Mouse (Mus musculus): ENCODE measurements around the gene Fam76a. TPM values are rescaled to one million over a fixed set of nuclear protein-coding genes. Genes with fewer than 3 reads are reported as not detected.

Gene Fam76a
- polyA plus RNA-seq, 1 experiment from 2014 or later = 31.7 TPM

GRCm38 (mm10) chr4:132946047-132947001, 24.0 kb upstream of the Fam76a start:
- whole genome bisulfite sequencing = 14% methylated on average over 27 of the region's 27 CpGs
- peak overlapping the region; percentile 17 for H3K27ac ChIP-seq (ENCODE audit: low read depth, low read length)

GRCm38 (mm10) chr4:132945261-132946046, 23.1 kb upstream of the Fam76a start:
- H3K4me1 ChIP-seq (ENCODE audit: control insufficient read depth, insufficient read depth, low read length) = peaks cover 14% of the 10 kb centered on the region
- H3K36me3 ChIP-seq (ENCODE audit: control insufficient read depth, insufficient read depth, low read length) = no peaks in the 10 kb centered on the region
- WGBS = 7% methylated on average over 15 of the region's 15 CpGs
- DNase-seq (ENCODE audit: low spot score, missing footprints) (peak; percentile 99), ATAC-seq (ENCODE audit: low FRiP score) (peak; percentile 78)
- peak overlapping the region; percentile 17 for H3K27ac ChIP-seq (ENCODE audit: low read depth, low read length)
- no peaks in the 10 kb centered on the region for H3K27me3 ChIP-seq (ENCODE audit: control insufficient read depth, insufficient read depth, low read length)
- H3K9me3 ChIP-seq (ENCODE audit: control insufficient read depth, low read length) = no peaks in the 10 kb centered on the region
- no peak overlapping the region for H3K4me3 ChIP-seq (ENCODE audit: low read depth, low read length)
- H3K9ac ChIP-seq (ENCODE audit: low read length) = peak overlapping the region; percentile 30
- peak overlapping the region; percentile 48 for H3K4me2 ChIP-seq

More at GRCm38 (mm10) chr4:132946047-132947001, 24.0 kb upstream of the Fam76a start:
- Histone ChIP-seq H3K27me3 (ENCODE audit: control insufficient read depth, insufficient read depth, low read length) (no peaks in the 10 kb centered on the region), H3K9ac (ENCODE audit: low read length) (peak overlapping the region; percentile 30), H3K36me3 (ENCODE audit: control insufficient read depth, insufficient read depth, low read length) (no peaks in the 10 kb centered on the region), H3K4me3 (ENCODE audit: low read depth, low read length) (no peak overlapping the region), H3K4me1 (ENCODE audit: control insufficient read depth, insufficient read depth, low read length) (peaks cover 14% of the 10 kb centered on the region), H3K9me3 (ENCODE audit: control insufficient read depth, low read length) (no peaks in the 10 kb centered on the region), H3K4me2 (peak overlapping the region; percentile 48)
- ATAC-seq (ENCODE audit: low FRiP score) (peak; percentile 58), DNase-seq (ENCODE audit: low spot score, missing footprints) (peak; percentile 96)

DNA sequence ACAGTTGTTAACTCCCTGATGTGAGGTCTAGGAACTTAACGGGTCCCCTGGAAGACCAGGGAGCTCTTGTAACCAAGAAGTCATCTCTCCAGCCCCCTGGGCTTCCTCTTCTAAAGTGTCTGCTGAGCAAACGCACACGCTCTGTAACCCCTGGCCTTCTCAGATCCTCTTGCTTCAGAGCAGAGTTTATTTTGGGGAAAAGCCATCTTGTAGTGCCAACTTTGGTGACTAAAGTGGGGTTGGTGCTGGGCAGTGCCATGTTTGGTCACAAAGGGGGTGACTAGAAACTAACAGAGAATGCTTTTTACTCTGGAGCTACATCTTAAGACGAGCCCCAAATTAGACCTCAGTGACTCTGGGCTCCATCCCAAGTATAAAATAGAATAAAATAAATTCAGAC, 22.4 kb upstream of the Fam76a start:
- Histone ChIP-seq H3K9me3 (ENCODE audit: control insufficient read depth, low read length) (no peaks in the 10 kb centered on the region), H3K36me3 (ENCODE audit: control insufficient read depth, insufficient read depth, low read length) (no peaks in the 10 kb centered on the region), H3K9ac (ENCODE audit: low read length) (no peak overlapping the region), H3K27me3 (ENCODE audit: control insufficient read depth, insufficient read depth, low read length) (0 out of 2 replicates have a peak, but pooled peaks cover 2% of the 10 kb centered on the region), H3K4me1 (ENCODE audit: control insufficient read depth, insufficient read depth, low read length) (peaks cover 10% of the 10 kb centered on the region), H3K4me3 (ENCODE audit: low read depth, low read length) (no peak overlapping the region), H3K27ac (ENCODE audit: low read depth, low read length) (no peak overlapping the region), H3K4me2 (no peak overlapping the region)
- ATAC-seq (ENCODE audit: low FRiP score) = no peak
- DNase-seq (ENCODE audit: low spot score, missing footprints) = no peak
- WGBS = 84% methylated on average over 4 of the region's 4 CpGs

- H3K4me2 ChIP-seq = no peak overlapping the region
- H3K9ac ChIP-seq (ENCODE audit: low read length) = no peak overlapping the region
- H3K9me3 ChIP-seq (ENCODE audit: control insufficient read depth, low read length) = no peaks in the 10 kb centered on the region
- no peaks in the 10 kb centered on the region for H3K36me3 ChIP-seq (ENCODE audit: control insufficient read depth, insufficient read depth, low read length)
- 0 out of 2 replicates have a peak, but pooled peaks cover 2% of the 10 kb centered on the region for H3K27me3 ChIP-seq (ENCODE audit: control insufficient read depth, insufficient read depth, low read length)
- H3K4me1 ChIP-seq (ENCODE audit: control insufficient read depth, insufficient read depth, low read length) = peaks cover 10% of the 10 kb centered on the region
- WGBS = 83% methylated on average over 12 of the region's 12 CpGs
- ATAC-seq (ENCODE audit: low FRiP score) (no peak), DNase-seq (ENCODE audit: low spot score, missing footprints) (no peak)
- no peak overlapping the region for H3K27ac ChIP-seq (ENCODE audit: low read depth, low read length)
- H3K4me3 ChIP-seq (ENCODE audit: low read depth, low read length) = no peak overlapping the region
Measured at GRCm38 (mm10) chr4:132944106-132944505, 21.7 kb upstream of the Fam76a start.

GRCm38 (mm10) chr4:132943088-132943487, 20.7 kb upstream of the Fam76a start:
- WGBS = 63% methylated on average over 8 of the region's 8 CpGs
- Histone ChIP-seq H3K4me1 (ENCODE audit: control insufficient read depth, insufficient read depth, low read length) (peaks cover 10% of the 10 kb centered on the region), H3K27me3 (ENCODE audit: control insufficient read depth, insufficient read depth, low read length) (0 out of 2 replicates have a peak, but pooled peaks cover 2% of the 10 kb centered on the region), H3K9me3 (ENCODE audit: control insufficient read depth, low read length) (no peaks in the 10 kb centered on the region), H3K4me2 (no peak overlapping the region), H3K36me3 (ENCODE audit: control insufficient read depth, insufficient read depth, low read length) (no peaks in the 10 kb centered on the region), H3K4me3 (ENCODE audit: low read depth, low read length) (no peak overlapping the region), H3K9ac (ENCODE audit: low read length) (no peak overlapping the region), H3K27ac (ENCODE audit: low read depth, low read length) (no peak overlapping the region)
- ATAC-seq (ENCODE audit: low FRiP score) (no peak), DNase-seq (ENCODE audit: low spot score, missing footprints) (no peak)

GRCm38 (mm10) chr4:132941012-132941729, 18.8 kb upstream of the Fam76a start:
- DNase-seq (ENCODE audit: low spot score, missing footprints) = no peak
- H3K27me3 ChIP-seq (ENCODE audit: control insufficient read depth, insufficient read depth, low read length) = 0 out of 2 replicates have a peak, but pooled peaks cover 2% of the 10 kb centered on the region
- ATAC-seq (ENCODE audit: low FRiP score) = no peak
- 57% methylated on average over 23 of the region's 23 CpGs for WGBS
- no peaks in the 10 kb centered on the region for H3K9me3 ChIP-seq (ENCODE audit: control insufficient read depth, low read length)
- no peaks in the 10 kb centered on the region for H3K36me3 ChIP-seq (ENCODE audit: control insufficient read depth, insufficient read depth, low read length)
- H3K9ac ChIP-seq (ENCODE audit: low read length) = no peak overlapping the region
- H3K4me1 ChIP-seq (ENCODE audit: control insufficient read depth, insufficient read depth, low read length) = peaks cover 5% of the 10 kb centered on the region
- H3K4me2 ChIP-seq = no peak overlapping the region
- H3K27ac ChIP-seq (ENCODE audit: low read depth, low read length) = no peak overlapping the region
- no peak overlapping the region for H3K4me3 ChIP-seq (ENCODE audit: low read depth, low read length)

- H3K4me2 ChIP-seq = no peak overlapping the region
- no peak overlapping the region for H3K4me3 ChIP-seq (ENCODE audit: low read depth, low read length)
- H3K9me3 ChIP-seq (ENCODE audit: control insufficient read depth, low read length) = no peaks in the 10 kb centered on the region
- H3K4me1 ChIP-seq (ENCODE audit: control insufficient read depth, insufficient read depth, low read length) = peaks cover 3% of the 10 kb centered on the region
- 26% methylated on average over 22 of the region's 22 CpGs for WGBS
- DNase-seq (ENCODE audit: low spot score, missing footprints) = peak; percentile 99
- H3K9ac ChIP-seq (ENCODE audit: low read length) = no peak overlapping the region
- H3K27ac ChIP-seq (ENCODE audit: low read depth, low read length) = no peak overlapping the region
- 0 out of 2 replicates have a peak, but pooled peaks cover 2% of the 10 kb centered on the region for H3K27me3 ChIP-seq (ENCODE audit: control insufficient read depth, insufficient read depth, low read length)
- no peaks in the 10 kb centered on the region for H3K36me3 ChIP-seq (ENCODE audit: control insufficient read depth, insufficient read depth, low read length)
- ATAC-seq (ENCODE audit: low FRiP score) = 0 out of 2 replicates have a peak, but pooled peaks have one; percentile 46
Measured at GRCm38 (mm10) chr4:132939421-132940127, 17.2 kb upstream of the Fam76a start.
